Mouse (Mus musculus): Measurements from ENCODE around the gene Zfp13.

DNA sequence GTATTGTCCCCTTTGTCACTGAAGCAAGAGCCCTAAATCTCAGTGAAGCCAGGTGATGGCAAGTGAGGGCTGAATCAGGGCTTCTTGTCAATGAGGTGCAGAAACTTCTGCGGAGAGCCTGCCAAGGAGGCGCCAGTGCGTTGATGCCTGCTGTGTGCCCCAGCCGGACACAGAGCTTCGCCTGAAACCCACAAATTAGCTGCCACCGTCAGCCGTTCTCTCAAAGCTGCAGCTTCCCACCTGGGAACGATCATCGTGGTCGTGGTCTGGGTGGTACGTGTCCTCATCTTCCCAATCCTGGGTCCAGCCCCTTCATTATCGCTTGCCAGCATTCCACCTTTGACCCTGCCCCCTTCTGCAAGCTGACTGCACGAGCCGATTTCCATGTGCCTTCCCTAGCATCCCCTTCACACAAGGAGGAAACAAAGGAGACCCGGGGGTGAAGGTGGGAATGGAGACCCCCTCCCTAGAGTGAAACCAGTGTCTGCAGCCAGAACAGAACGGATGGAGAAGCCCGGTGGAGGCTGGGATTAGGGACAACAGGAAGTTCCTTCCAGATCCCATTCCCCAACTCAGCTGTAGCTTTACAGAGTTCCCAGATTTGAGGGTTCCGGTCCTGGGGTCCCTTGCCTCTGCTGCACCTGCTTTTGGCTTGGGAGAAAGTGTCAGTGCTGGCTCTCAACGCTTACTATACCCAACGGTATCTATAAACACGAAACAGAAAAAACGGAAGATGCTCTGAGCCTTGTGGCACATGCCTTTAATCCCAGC is 13.4 kb downstream of the Zfp13 start:
- no peak for TF ChIP-seq CTCF (IDR thresholded peaks at IDR 0.05; ENCODE audit: low read depth, low read length)
- TF ChIP-seq POLR2A (IDR thresholded peaks at IDR 0.05; ENCODE audit: borderline replicate concordance, low read depth, low read length): no peak

Measured in bone marrow macrophage, adult 2 months (primary cell).